In the genomic region with DNA sequence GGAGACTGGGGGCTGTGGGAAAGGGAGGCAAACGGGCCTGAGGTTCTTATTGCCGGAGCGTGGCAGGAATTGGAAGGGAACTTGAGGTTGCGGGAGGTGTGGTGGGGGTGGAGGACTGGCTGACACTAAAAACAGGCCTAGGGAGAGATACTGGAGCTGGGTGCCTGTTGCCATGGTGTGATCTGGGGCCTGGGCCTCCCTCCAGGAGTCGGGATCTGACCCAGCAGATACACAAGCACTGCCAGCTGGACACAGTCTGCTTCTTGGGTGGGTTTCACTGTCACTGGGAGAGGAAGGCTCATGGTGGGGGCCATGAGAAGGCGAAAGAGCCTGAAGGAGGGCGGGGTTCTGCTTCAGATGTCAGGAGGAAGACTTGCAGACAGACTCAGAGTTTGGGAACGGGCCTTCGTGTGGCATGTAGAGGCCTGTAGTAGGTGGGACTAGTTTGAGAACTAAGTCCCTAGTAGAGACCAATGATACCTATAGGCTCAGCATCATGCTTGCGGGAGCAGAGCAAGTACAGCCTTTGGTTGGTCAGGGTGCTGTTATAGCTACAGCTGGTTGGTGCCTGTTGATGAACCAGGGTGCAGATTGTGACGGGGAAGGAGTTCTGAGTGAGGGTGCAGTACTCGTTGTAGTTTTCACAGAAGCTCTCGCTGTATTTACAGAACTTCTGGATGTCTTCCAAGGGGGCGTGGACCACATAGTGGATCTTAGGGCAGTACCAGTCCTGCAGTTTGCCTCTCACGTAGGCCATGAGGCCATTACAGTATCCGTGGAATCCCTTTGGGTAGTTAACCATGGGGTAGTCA, we compare ENCODE assay signal across 9 mouse cellular contexts. TPM values are rescaled to one million over a fixed set of nuclear protein-coding genes. Genes with fewer than 3 reads are reported as not detected.
A peak's percentile ranks its signal among the peaks of the same experiment; 100 is the strongest.
DNase-seq lines count a peak whose midpoint lies in the region; ATAC-seq lines count a peak whose summit lies in the region.
"Had no signal": no experiment of that assay in that cellular context is flagged by ENCODE, and none has a peak within 500 bp of the region (broad histone marks: within the 10 kb centered on the region; RNA-seq: fewer than 3 reads in every experiment).

No protein-coding gene starts in this region.

- DNase-seq in urinary bladder, postnatal 14 days (ENCODE audit: low spot score) = peak; percentile 68
- no peak for DNase-seq in urinary bladder, postnatal 25 days (ENCODE audit: low spot score)
- peak; percentile 51 to 71 for DNase-seq in layer of hippocampus, postnatal 10 days (ENCODE audit: low spot score in 2 of 2)

- 82% methylated on average over 16 of the region's 16 CpGs for WGBS in forebrain, embryonic 13.5 days
- 88% methylated on average over 16 of the region's 16 CpGs for WGBS in forebrain, embryonic 12.5 days
- WGBS in neural tube, embryonic 15.5 days = 73% methylated on average over 16 of the region's 16 CpGs

- H3K9me3 ChIP-seq in forebrain, embryonic 13.5 days (replicated peaks) = no peaks in the 10 kb centered on the region
- no peaks in the 10 kb centered on the region for H3K9me3 ChIP-seq in forebrain, embryonic 12.5 days
- H3K9me3 ChIP-seq in neural tube, embryonic 15.5 days (replicated peaks) = no peaks in the 10 kb centered on the region

- H3K27me3 ChIP-seq in forebrain, embryonic 13.5 days = no peaks in the 10 kb centered on the region
- H3K27me3 ChIP-seq in forebrain, embryonic 12.5 days = no peaks in the 10 kb centered on the region
- no peaks in the 10 kb centered on the region for H3K27me3 ChIP-seq in neural tube, embryonic 15.5 days (replicated peaks)

- no peak overlapping the region for H3K4me3 ChIP-seq in forebrain, embryonic 13.5 days
- H3K4me3 ChIP-seq in forebrain, embryonic 12.5 days (replicated peaks) = no peak overlapping the region
- H3K4me3 ChIP-seq in neural tube, embryonic 15.5 days (replicated peaks) = no peak overlapping the region

- no peak overlapping the region for H3K9ac ChIP-seq in forebrain, embryonic 13.5 days
- H3K9ac ChIP-seq in forebrain, embryonic 12.5 days = no peak overlapping the region
- no peak overlapping the region for H3K9ac ChIP-seq in neural tube, embryonic 15.5 days (replicated peaks)

- H3K4me2 ChIP-seq in forebrain, embryonic 13.5 days = no peak overlapping the region
- H3K4me2 ChIP-seq in forebrain, embryonic 12.5 days = no peak overlapping the region
- no peak overlapping the region for H3K4me2 ChIP-seq in neural tube, embryonic 15.5 days

- peak; percentile 50; the same call in 1 of the 2 replicates for ATAC-seq in forebrain, embryonic 13.5 days
- ATAC-seq in forebrain, embryonic 12.5 days (ENCODE audit: low FRiP score) = no peak
- ATAC-seq in neural tube, embryonic 15.5 days (ENCODE audit: low FRiP score) = peak; percentile 76
- no peak for ATAC-seq in erythroblast, adult 5-6 weeks (replicated peaks; ENCODE audit: low FRiP score, poor library complexity, severe bottlenecking)
- no peak for ATAC-seq in CD4-positive, CD25-positive, alpha-beta regulatory T cell, adult 4 months

- H3K36me3 ChIP-seq in forebrain, embryonic 13.5 days (ENCODE audit: poor library complexity, severe bottlenecking) = no peaks in the 10 kb centered on the region
- H3K36me3 ChIP-seq in forebrain, embryonic 12.5 days (replicated peaks) = no peaks in the 10 kb centered on the region
- no peaks in the 10 kb centered on the region for H3K36me3 ChIP-seq in neural tube, embryonic 15.5 days

- peaks cover 9% of the 10 kb centered on the region for H3K4me1 ChIP-seq in forebrain, embryonic 13.5 days
- no peaks in the 10 kb centered on the region for H3K4me1 ChIP-seq in forebrain, embryonic 12.5 days
- 0 out of 2 replicates have a peak, but pooled peaks cover 4% of the 10 kb centered on the region for H3K4me1 ChIP-seq in neural tube, embryonic 15.5 days

- no peak overlapping the region for H3K27ac ChIP-seq in forebrain, embryonic 13.5 days
- no peak overlapping the region for H3K27ac ChIP-seq in forebrain, embryonic 12.5 days
- H3K27ac ChIP-seq in neural tube, embryonic 15.5 days (replicated peaks) = peak overlapping the region; percentile 70

RNA-seq across cellular contexts. Expression of gene Rnase13, which starts 0.6 kb away (rescaled TPM):
- not detected in 2 replicates for polyA plus RNA-seq in forebrain, embryonic 13.5 days (2015; fragmentation: Nextera tagmentation; extraction: Ambion mirVana)
- not detected in 2 replicates for polyA plus RNA-seq in forebrain, embryonic 12.5 days (2016; fragmentation: Nextera tagmentation; extraction: Ambion mirVana)
- total RNA-seq in layer of hippocampus, postnatal 10 days (2021) = not detected
- not detected in 2 replicates for polyA plus RNA-seq in neural tube, embryonic 15.5 days (2015; fragmentation: Nextera tagmentation; extraction: Ambion mirVana)
- total RNA-seq in erythroblast, adult 5-6 weeks (2015; ENCODE audit: low replicate concordance) = not detected in 2 replicates
- not detected in 2 replicates for total RNA-seq in erythroblast, adult 5-6 weeks (2017; ENCODE audit: low replicate concordance)
- polyA plus RNA-seq in CD4-positive, CD25-positive, alpha-beta regulatory T cell, adult 4 months (2017; shearing (Covaris generic)) = not detected
- polyA plus RNA-seq: C2C12 had no signal

RNA-seq across cellular contexts. Expression of gene Tppp2, which starts 3.7 kb away (rescaled TPM):
- polyA plus RNA-seq in forebrain, embryonic 13.5 days (2015; fragmentation: Nextera tagmentation; extraction: Ambion mirVana) = not detected in 2 replicates
- polyA plus RNA-seq in forebrain, embryonic 12.5 days (2016; fragmentation: Nextera tagmentation; extraction: Ambion mirVana) = not detected in 2 replicates
- total RNA-seq in layer of hippocampus, postnatal 10 days (2021) = not detected
- not detected in 2 replicates for polyA plus RNA-seq in neural tube, embryonic 15.5 days (2015; fragmentation: Nextera tagmentation; extraction: Ambion mirVana)
- total RNA-seq in erythroblast, adult 5-6 weeks (2015; ENCODE audit: low replicate concordance) = not detected in 2 replicates
- not detected in 2 replicates for total RNA-seq in erythroblast, adult 5-6 weeks (2017; ENCODE audit: low replicate concordance)
- polyA plus RNA-seq in CD4-positive, CD25-positive, alpha-beta regulatory T cell, adult 4 months (2017; shearing (Covaris generic)) = not detected
- polyA plus RNA-seq: C2C12 had no signal

RNA-seq across cellular contexts. Expression of gene Ndrg2, which starts 8.0 kb away (rescaled TPM):
- polyA plus RNA-seq in forebrain, embryonic 13.5 days (2015; fragmentation: Nextera tagmentation; extraction: Ambion mirVana) = 98.2 and 99.0 TPM in 2 replicates
- polyA plus RNA-seq in forebrain, embryonic 12.5 days (2016; fragmentation: Nextera tagmentation; extraction: Ambion mirVana) = 34.2 and 41.1 TPM in 2 replicates
- 100 to 1,000 TPM; 488 to 494 TPM for total RNA-seq in layer of hippocampus, postnatal 10 days (2021)
- 268 and 281 TPM in 2 replicates for polyA plus RNA-seq in neural tube, embryonic 15.5 days (2015; fragmentation: Nextera tagmentation; extraction: Ambion mirVana)
- 0.77 and 6.1 TPM in 2 replicates for total RNA-seq in erythroblast, adult 5-6 weeks (2015; ENCODE audit: low replicate concordance)
- 5.3 and 6.4 TPM in 2 replicates for total RNA-seq in erythroblast, adult 5-6 weeks (2017; ENCODE audit: low replicate concordance)
- polyA plus RNA-seq in CD4-positive, CD25-positive, alpha-beta regulatory T cell, adult 4 months (2017; shearing (Covaris generic)) = 10 to 100 TPM; 25.0 to 38.1 TPM

RNA-seq across cellular contexts. Expression of gene Slc39a2, which starts 29.3 kb away (rescaled TPM):
- 1.3 and 1.5 TPM in 2 replicates for polyA plus RNA-seq in forebrain, embryonic 13.5 days (2015; fragmentation: Nextera tagmentation; extraction: Ambion mirVana)
- polyA plus RNA-seq in forebrain, embryonic 12.5 days (2016; fragmentation: Nextera tagmentation; extraction: Ambion mirVana) = 1.3 and 1.7 TPM in 2 replicates
- 1 to 10 TPM; 4.9 to 5.1 TPM for total RNA-seq in layer of hippocampus, postnatal 10 days (2021)
- 1.5 and 2.0 TPM in 2 replicates for polyA plus RNA-seq in neural tube, embryonic 15.5 days (2015; fragmentation: Nextera tagmentation; extraction: Ambion mirVana)
- total RNA-seq in erythroblast, adult 5-6 weeks (2015; ENCODE audit: low replicate concordance) = not detected in 2 replicates
- not detected in 2 replicates for total RNA-seq in erythroblast, adult 5-6 weeks (2017; ENCODE audit: low replicate concordance)
- under 1 TPM; 0.39 to 0.71 TPM for polyA plus RNA-seq in CD4-positive, CD25-positive, alpha-beta regulatory T cell, adult 4 months (2017; shearing (Covaris generic))

RNA-seq across cellular contexts. Expression of gene Mettl17, which starts 37.3 kb away (rescaled TPM):
- 60.5 and 76.5 TPM in 2 replicates for polyA plus RNA-seq in forebrain, embryonic 13.5 days (2015; fragmentation: Nextera tagmentation; extraction: Ambion mirVana)
- polyA plus RNA-seq in forebrain, embryonic 12.5 days (2016; fragmentation: Nextera tagmentation; extraction: Ambion mirVana) = 58.2 and 66.0 TPM in 2 replicates
- total RNA-seq in layer of hippocampus, postnatal 10 days (2021) = 10 to 100 TPM; 29.8 to 44.0 TPM
- 83.5 and 90.9 TPM in 2 replicates for polyA plus RNA-seq in neural tube, embryonic 15.5 days (2015; fragmentation: Nextera tagmentation; extraction: Ambion mirVana)
- 3.1 TPM in 1 of 2 replicates, not detected in the other for total RNA-seq in erythroblast, adult 5-6 weeks (2015; ENCODE audit: low replicate concordance)
- 2.5 and 4.2 TPM in 2 replicates for total RNA-seq in erythroblast, adult 5-6 weeks (2017; ENCODE audit: low replicate concordance)
- 10 to 100 TPM; 55.1 to 85.6 TPM for polyA plus RNA-seq in CD4-positive, CD25-positive, alpha-beta regulatory T cell, adult 4 months (2017; shearing (Covaris generic))

Comparison
In these comparisons a context has a peak if more than half of its experiments do, and no peak if none do; other contexts are left out.
1. ATAC-seq: peak in forebrain, embryonic 13.5 days (single experiment) and neural tube, embryonic 15.5 days (single experiment); none in forebrain, embryonic 12.5 days (single experiment), erythroblast, adult 5-6 weeks (single experiment) and CD4-positive, CD25-positive, alpha-beta regulatory T cell, adult 4 months (single experiment).